Mouse (Mus musculus) neural tube, embryonic 12.5 days (tissue): ENCODE results near the gene Nlrc3. TPM values are rescaled to one million over a fixed set of nuclear protein-coding genes. Genes with fewer than 3 reads are reported as not detected.
"Not testable (repeated sequence)": the region's sequence is repeated elsewhere in the genome, so short reads cannot be mapped to it uniquely, and the experiment has no call there.

Source experiments
- ATAC-seq: fragments of 200-750 bp; cut with Nextera tagmentation; 2 replicates; pipeline ENCODE4 v1.8.0; 2017; ENCODE audit warnings: low read depth, mild to moderate bottlenecking, moderate TSS enrichment, moderate library complexity; ENCODE audit not compliant: low FRiP score
- H3K27ac ChIP-seq: fragments of 300-500 bp; sonication (generic); 2 replicates; pipeline ENCODE4 v1.5.1; 2016
- H3K27me3 ChIP-seq: fragments of 300-500 bp; sonication (generic); replicated peaks from 2 replicates; pipeline ENCODE4 v1.6.1; 2016; ENCODE audit warnings: mild to moderate bottlenecking
- H3K36me3 ChIP-seq: fragments of 300-500 bp; sonication (generic); 2 replicates; pipeline ENCODE4 v1.6.1; 2016; ENCODE audit warnings: mild to moderate bottlenecking
- H3K4me1 ChIP-seq: fragments of 300-500 bp; sonication (generic); 2 replicates; pipeline ENCODE4 v1.6.1; 2016
- H3K4me2 ChIP-seq: fragments of 300-500 bp; sonication (generic); replicated peaks from 2 replicates; pipeline ENCODE4 v1.6.1; 2016; ENCODE audit warnings: mild to moderate bottlenecking
- H3K4me3 ChIP-seq: fragments of 300-500 bp; sonication (generic); 2 replicates; pipeline ENCODE4 v1.5.1; 2016
- H3K9ac ChIP-seq: fragments of 300-500 bp; sonication (generic); 2 replicates; pipeline ENCODE4 v1.6.1; 2016; ENCODE audit warnings: mild to moderate bottlenecking
- H3K9me3 ChIP-seq: fragments of 300-500 bp; sonication (generic); 2 replicates; pipeline ENCODE4 v1.6.1; 2016; ENCODE audit warnings: mild to moderate bottlenecking
- WGBS: fragments of 180-500 bp; shearing (Covaris S2); methylation state at CpG from one replicate; pipeline ENCODE4 v1.1.7; 2016; 5-methylcytosine and 5-hydroxymethylcytosine counted together
- polyA plus RNA-seq: library from polyadenylated mRNA; unstranded; fragments of >200 nt; fragmentation: Nextera tagmentation; extraction: Ambion mirVana; gene quantifications from 2 replicates; pipeline ENCODE4 v1.2.1, GENCODE M21; 2016

The Nlrc3 gene
- polyA plus RNA-seq: 0.82 and 1.4 TPM in 2 replicates

DNA sequence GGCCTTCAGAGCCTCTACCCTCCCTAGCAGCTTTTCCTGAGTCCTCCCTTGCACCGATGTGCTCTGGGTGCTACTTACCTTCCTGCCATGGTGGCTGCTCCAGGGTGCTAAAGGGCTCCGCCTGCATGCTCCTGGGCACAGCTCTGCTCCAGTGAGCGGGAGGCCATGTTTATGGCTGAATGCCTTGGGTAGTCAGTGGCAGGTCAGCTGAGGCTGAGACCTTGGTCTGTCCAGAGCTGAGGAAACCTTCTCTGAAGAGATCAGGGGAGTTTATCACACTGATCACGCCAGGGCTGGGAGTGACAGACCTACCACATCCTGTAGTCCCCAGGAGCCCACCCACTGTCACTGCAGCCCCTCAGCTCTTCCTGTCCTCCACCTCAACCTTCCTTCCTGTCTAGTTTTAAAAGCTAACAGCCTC, at the start of gene Nlrc3:
Nlrc3 (minus strand) TSS at position 382 of the 421 bp plus-strand sequence.
- Histone ChIP-seq H3K4me3 (no peak within 1 kb of the TSS), H3K27me3 (no peaks in the 10 kb centered on the region), H3K9ac (no peak within 1 kb of the TSS), H3K4me1 (no peaks in the 10 kb centered on the region), H3K36me3 (peaks cover 32% of the 10 kb centered on the region), H3K9me3 (no peaks in the 10 kb centered on the region), H3K27ac (no peak within 1 kb of the TSS), H3K4me2 (no peak within 1 kb of the TSS)
- 77% methylated on average over 4 of the region's 4 CpGs for whole genome bisulfite sequencing
- ATAC-seq: no peak

DNA sequence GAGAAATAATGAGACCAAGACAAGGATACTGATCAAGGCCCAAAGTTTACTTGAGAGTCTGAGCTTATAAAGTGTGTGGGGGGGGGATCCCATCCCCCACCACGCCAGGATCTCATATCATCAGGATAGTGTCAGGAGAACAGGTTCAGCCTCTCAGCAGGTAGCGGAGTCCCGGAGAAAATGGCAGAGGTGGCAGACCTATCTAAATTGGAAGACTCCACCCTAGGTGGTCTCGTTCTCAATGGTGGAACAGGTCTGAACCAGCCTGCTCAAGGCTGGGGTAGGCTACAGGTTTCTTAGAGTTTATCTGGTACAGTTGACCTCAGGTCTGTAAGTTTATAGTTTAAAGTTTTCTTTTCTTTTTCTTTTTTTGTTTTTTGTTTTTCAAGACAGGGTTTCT, 46.3 kb upstream of the Nlrc3 start:
- no peaks in the 10 kb centered on the region for H3K9me3 ChIP-seq
- no peak overlapping the region for H3K9ac ChIP-seq
- H3K4me2 ChIP-seq: no peak overlapping the region
- H3K4me3 ChIP-seq: no peak overlapping the region
- no peaks in the 10 kb centered on the region for H3K36me3 ChIP-seq
- H3K27ac ChIP-seq: no peak overlapping the region
- ATAC-seq: no peak
- H3K4me1 ChIP-seq: no peaks in the 10 kb centered on the region
- no peaks in the 10 kb centered on the region for H3K27me3 ChIP-seq
- 84% methylated on average over 4 of the region's 4 CpGs for WGBS

DNA sequence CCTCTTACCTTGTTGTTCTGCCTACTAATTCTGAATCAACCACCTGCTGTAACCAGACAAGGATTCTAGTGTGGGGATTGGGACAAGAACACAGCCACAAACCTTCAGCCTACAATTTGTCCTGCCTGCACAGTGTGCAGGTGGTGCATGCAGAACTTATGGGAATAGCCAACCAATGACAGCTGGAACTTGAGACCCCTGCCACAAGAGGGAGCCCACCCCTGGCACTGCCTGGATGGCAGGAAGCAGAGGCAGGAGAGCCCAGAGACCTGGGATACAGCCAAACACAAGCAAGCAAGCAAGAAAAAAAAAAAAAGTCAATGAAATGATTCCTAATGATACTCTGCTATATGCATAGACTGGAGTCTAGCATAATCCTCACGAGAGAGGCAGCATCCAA, 44.8 kb upstream of the Nlrc3 start:
- Histone ChIP-seq H3K9ac (no peak overlapping the region), H3K4me2 (no peak overlapping the region), H3K27ac (no peak overlapping the region), H3K9me3 (no peaks in the 10 kb centered on the region), H3K36me3 (no peaks in the 10 kb centered on the region), H3K4me3 (no peak overlapping the region), H3K27me3 (no peaks in the 10 kb centered on the region), H3K4me1 (no peaks in the 10 kb centered on the region)
- no peak for ATAC-seq
- 80% methylated on average over 1 of the region's 1 CpGs for WGBS

DNA sequence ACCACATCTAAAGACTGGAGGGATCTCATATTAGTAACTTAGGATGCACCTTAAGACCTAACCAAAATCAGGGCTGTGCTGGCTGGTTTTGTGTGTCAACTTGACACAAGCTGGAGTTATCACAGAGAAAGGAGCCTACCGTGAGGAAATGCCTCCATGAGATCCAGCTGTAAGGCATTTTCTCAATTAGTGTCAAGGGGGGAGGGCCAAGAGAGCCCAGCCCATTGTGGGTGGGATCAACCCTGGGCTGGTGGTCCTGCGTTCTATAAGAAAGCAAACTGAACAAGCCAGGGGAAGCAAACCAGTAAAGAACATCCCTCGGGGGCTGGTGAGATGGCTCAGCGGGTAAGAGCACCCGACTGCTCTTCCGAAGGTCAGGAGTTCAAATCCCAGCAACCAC, 41.0 kb upstream of the Nlrc3 start:
- H3K27ac ChIP-seq, H3K36me3 ChIP-seq, H3K9ac ChIP-seq, H3K4me3 ChIP-seq, H3K4me1 ChIP-seq, H3K9me3 ChIP-seq, ATAC-seq, H3K27me3 ChIP-seq, H3K4me2 ChIP-seq: not testable (repeated sequence)
- WGBS: 84% methylated on average over 6 of the region's 6 CpGs

DNA sequence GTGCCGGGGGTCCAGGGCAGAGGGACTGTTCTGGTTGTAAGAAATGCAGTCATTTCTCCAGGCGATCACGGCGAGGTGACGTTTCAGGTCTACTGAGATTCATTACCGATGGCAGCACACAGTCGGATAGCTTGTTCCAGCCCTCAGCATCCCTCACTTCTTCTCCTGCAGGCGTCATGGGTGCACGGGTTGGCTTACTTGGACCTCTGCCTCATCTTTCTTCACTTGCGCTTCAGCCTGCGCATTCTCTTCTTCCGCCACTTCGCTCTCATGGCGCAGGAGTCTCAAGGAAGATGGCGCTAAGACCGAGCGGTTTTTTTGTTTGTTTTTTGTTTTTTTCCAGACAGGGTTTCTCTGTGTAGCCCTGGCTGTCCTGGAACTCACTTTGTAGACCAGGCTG, 40.4 kb upstream of the Nlrc3 start:
- not testable (repeated sequence) for H3K27me3 ChIP-seq, H3K9me3 ChIP-seq, H3K27ac ChIP-seq, ATAC-seq, H3K4me2 ChIP-seq, H3K4me3 ChIP-seq, H3K36me3 ChIP-seq, H3K4me1 ChIP-seq, H3K9ac ChIP-seq
- WGBS: 77% methylated on average over 17 of the region's 17 CpGs

DNA sequence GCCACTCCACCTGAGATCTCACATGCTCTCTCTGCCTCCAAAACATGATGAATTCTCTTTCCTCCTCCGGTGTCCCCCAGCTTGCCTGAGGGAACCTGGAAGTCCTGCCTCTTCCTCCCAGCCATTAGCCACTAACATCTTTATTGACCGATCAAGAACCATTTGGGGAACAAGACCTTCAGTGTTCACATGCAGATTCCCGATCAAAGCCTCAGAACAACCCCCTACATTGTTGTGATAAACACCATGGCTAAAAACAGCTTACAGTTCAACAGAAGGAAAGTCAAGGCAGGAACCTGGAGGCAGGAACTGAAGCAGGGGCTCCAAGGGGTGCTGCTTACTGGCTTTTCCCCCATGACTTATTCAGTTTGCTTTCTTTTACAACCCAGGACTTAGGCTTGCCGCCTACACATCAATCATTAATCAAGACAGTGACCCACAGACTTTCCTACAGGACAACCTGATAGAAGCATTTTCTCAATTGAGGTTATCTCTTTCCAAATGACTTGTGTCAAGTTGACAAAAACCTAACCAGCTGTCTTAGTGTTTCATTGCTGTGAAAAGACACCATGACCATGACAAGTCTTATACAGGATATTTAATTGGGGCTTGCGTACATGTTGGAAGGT, 37.7 kb upstream of the Nlrc3 start:
- Histone ChIP-seq H3K9ac (no peak overlapping the region), H3K27me3 (no peaks in the 10 kb centered on the region), H3K4me1 (no peaks in the 10 kb centered on the region), H3K4me3 (no peak overlapping the region), H3K36me3 (no peaks in the 10 kb centered on the region), H3K9me3 (no peaks in the 10 kb centered on the region), H3K4me2 (no peak overlapping the region), H3K27ac (no peak overlapping the region)
- ATAC-seq: no peak
- 79% methylated on average over 5 of the region's 5 CpGs for WGBS

DNA sequence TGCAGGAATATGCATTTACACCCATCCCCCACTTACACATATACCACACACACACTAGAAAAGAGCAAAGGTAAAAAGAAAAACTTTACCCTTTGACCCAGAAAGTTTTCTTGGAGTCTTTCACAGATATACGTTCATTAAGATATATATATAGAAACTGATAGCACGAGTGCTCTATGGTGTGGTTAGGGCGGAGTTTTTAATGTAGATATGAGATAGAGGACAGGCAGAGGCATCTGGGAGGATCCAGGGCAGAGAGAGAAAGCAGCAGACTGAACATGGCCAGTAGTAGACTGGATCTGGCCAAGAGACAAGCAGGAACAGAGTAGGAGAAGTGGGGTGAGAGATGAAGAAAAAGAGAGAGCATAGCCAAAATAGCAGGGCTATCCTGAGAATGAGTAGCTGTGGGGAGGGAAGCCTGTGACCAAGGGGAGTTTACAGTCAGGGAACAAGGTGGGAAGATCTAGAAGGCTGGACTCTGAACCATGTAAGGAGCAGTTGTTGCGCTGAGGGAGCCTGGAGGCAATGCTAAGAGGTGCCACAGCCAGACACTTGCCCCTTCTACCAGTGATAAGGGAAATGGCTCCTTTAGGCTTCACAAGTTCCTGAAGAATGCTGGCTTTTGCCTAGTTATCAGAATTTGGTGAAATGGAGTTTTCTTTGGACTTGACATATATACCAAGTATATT, 36.6 kb upstream of the Nlrc3 start:
- H3K4me2 ChIP-seq: no peak overlapping the region
- H3K27me3 ChIP-seq: no peaks in the 10 kb centered on the region
- H3K4me1 ChIP-seq: no peaks in the 10 kb centered on the region
- no peak for ATAC-seq
- no peak overlapping the region for H3K4me3 ChIP-seq
- no peak overlapping the region for H3K27ac ChIP-seq
- WGBS: 80% methylated on average over 4 of the region's 4 CpGs
- H3K9ac ChIP-seq: no peak overlapping the region
- 0 out of 2 replicates have a peak, but pooled peaks cover under 1% of the 10 kb centered on the region for H3K9me3 ChIP-seq
- no peaks in the 10 kb centered on the region for H3K36me3 ChIP-seq

DNA sequence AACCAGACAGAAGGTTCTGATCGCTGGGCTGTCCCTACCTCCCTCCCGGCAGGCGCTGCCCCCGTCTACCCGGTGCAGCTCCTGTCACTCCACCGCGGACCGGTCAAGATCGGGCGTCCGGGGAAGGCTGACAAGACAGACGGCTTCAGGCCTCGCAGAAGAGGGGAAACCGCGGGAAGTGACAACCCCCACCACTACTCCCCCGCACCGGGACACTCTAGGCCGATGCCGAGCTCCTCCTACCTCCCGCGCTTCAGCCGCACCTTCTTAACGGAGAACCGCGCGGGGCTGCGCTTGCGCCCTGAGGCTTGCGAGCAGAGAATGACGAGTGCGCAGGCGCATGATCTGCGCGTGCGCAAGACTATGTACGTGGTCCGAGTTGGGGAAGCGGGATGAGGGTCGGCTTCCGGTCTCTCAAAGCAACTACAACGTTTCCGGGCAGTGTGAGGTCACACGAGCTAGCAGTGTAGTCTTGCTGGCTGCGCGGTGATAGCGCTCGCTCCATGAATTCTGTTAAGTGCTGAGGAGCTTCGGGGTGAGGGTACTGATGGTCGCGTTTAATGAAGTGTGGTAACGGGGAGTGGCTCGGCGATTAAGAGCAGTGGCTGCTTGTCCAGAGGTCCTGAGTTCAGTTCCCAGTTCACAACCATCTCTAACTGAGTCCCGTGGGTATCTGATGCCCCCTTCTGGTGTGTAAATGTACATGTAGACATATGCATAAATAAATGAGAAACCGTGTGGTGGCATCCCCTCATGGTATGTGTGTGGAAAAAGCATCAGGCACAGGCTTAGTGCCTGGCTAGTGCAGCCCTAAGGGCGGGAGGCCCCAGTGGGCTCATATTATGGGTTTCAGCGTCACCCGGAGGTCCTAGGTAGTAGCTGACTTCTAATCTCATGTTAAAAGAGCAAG, 27.3 kb upstream of the Nlrc3 start, which contains the start of gene Slx4:
Slx4 (minus strand) TSS at position 282 of the 910 bp plus-strand sequence.
- 1% methylated on average over 58 of the region's 58 CpGs for WGBS
- H3K4me3 ChIP-seq: peak within 1 kb of the TSS; percentile 76
- H3K4me2 ChIP-seq: peak within 1 kb of the TSS; percentile 89
- H3K27ac ChIP-seq: peak within 1 kb of the TSS; percentile 50; the same call in 1 of the 2 replicates
- H3K27me3 ChIP-seq: no peaks in the 10 kb centered on the region
- 0 out of 2 replicates have a peak, but pooled peaks cover 7% of the 10 kb centered on the region for H3K9me3 ChIP-seq
- H3K36me3 ChIP-seq: peaks cover 23% of the 10 kb centered on the region
- peak within 1 kb of the TSS; percentile 83 for H3K9ac ChIP-seq
- ATAC-seq: peak; percentile 98
- H3K4me1 ChIP-seq: peaks cover 10% of the 10 kb centered on the region

DNA sequence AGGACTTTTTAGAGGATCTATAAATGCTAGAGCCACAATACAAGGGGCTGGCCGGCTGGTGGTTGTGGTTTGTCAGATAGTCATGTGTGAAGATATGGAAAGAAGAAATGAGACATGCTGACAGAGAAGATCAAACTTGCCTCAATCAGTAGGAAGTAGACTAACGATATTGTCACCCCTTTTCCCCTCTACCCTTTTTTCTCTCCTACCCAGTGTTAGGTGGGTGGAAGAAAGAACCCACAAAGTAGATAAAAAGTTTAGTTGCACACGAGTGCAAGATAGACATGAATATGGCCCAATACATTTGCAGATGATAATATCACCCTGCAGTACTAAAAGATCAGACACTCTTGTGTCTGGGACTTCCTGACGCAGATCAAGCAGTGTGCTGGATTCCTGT, 12.0 kb upstream of the Nlrc3 start:
- no peak for ATAC-seq
- H3K9ac ChIP-seq: no peak overlapping the region
- no peak overlapping the region for H3K27ac ChIP-seq
- H3K4me3 ChIP-seq: no peak overlapping the region
- no peaks in the 10 kb centered on the region for H3K4me1 ChIP-seq
- no peaks in the 10 kb centered on the region for H3K9me3 ChIP-seq
- 92% methylated on average over 4 of the region's 4 CpGs for WGBS
- peaks cover 96% of the 10 kb centered on the region for H3K36me3 ChIP-seq
- H3K4me2 ChIP-seq: no peak overlapping the region
- no peaks in the 10 kb centered on the region for H3K27me3 ChIP-seq

DNA sequence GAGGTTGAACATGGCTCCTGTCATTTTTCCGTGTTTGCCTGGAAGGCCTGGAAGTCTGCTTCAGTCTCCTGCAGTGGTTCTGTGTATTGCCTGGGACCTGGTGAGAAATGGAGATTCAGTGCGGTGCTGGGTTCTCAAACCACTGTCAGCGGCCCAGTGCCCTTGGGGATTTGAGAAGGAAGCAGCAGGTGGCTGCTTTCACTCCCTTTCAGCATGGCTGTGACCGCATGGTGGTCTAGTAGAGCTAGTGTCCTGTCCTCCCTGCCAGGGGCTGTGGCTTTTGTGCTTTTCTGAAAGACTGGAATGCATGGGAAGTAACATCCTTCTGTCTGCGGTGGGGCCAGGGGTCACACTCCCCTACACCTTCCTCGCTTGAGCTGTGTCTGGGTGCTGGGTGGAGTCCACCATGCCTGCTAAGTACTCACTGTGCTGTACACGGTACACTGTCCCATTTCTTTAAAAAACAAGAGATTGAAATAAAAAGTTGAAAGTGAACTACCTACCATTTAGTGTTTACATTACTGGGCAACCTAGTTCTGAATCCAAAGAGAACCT, 6.8 kb upstream of the Nlrc3 start:
- Histone ChIP-seq H3K36me3 (peaks cover 97% of the 10 kb centered on the region), H3K27me3 (no peaks in the 10 kb centered on the region)
- ATAC-seq: no peak

DNA sequence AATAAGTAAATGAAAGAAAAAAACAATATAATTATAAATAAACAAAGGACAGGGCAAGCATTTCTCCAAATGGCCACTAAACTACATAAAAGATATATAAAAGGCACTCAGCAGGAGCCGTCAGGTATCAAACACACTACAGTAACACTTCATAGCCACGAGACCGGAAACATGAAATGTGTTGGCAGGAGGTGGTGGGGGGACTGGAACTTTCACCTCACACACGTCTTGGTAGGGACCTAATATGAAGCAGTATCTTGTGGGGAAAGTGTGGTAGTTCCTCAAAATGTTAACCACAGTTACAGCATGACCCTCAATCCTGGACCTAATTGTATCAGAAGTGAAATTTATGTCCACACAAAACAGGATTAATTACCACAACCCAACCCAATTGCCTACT, 5.7 kb upstream of the Nlrc3 start:
- ATAC-seq: no peak
- Histone ChIP-seq H3K36me3 (peaks cover 90% of the 10 kb centered on the region), H3K4me1 (no peaks in the 10 kb centered on the region), H3K9me3 (no peaks in the 10 kb centered on the region), H3K9ac (no peak overlapping the region), H3K4me2 (no peak overlapping the region), H3K27ac (no peak overlapping the region), H3K4me3 (no peak overlapping the region), H3K27me3 (no peaks in the 10 kb centered on the region)
- 92% methylated on average over 4 of the region's 4 CpGs for WGBS

More for the DNA sequence above, 6.8 kb upstream of the Nlrc3 start:
- WGBS: 67% methylated on average over 7 of the region's 7 CpGs
- H3K9me3 ChIP-seq: no peaks in the 10 kb centered on the region
- no peak overlapping the region for H3K4me3 ChIP-seq
- H3K4me1 ChIP-seq: no peaks in the 10 kb centered on the region
- no peak overlapping the region for H3K9ac ChIP-seq
- H3K4me2 ChIP-seq: no peak overlapping the region
- H3K27ac ChIP-seq: no peak overlapping the region

DNA sequence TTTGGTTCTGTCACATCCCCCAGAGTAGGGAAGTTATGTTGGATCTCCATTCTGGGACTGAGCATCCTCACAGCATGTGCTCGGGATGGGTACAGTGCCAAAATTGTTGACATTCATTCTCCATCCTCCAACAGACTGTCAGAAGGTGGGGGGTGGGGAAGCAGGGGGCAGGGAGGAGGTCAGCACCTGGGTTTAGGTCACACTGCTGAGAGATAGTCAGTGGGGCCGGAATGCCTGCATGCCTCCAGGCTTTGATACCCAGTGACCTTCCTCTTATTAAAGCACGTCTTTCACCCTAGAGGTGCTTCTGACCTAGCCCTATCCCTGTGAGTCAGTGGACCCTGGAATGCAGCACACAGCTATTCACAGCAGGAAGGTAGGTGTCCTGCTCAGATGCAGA, 280 bp upstream of the Nlrc3 start:
- Histone ChIP-seq H3K27ac (no peak overlapping the region), H3K9me3 (no peaks in the 10 kb centered on the region), H3K4me3 (no peak overlapping the region), H3K27me3 (no peaks in the 10 kb centered on the region), H3K9ac (no peak overlapping the region), H3K4me1 (no peaks in the 10 kb centered on the region), H3K36me3 (peaks cover 37% of the 10 kb centered on the region), H3K4me2 (no peak overlapping the region)
- no peak for ATAC-seq
- WGBS: 60% methylated on average over 3 of the region's 3 CpGs
